Comparison of ENCODE assay signal across 16 mouse cellular contexts in genomic region chr5:107285563-107285962, GRCm38 (mm10).
"Had no signal": no experiment of that assay in that cellular context is flagged by ENCODE, and none has a peak within 500 bp of the region (broad histone marks: within the 10 kb centered on the region; RNA-seq: fewer than 3 reads in every experiment).

No protein-coding gene starts in this region.

- H3K9me3 ChIP-seq: kidney, embryonic 15.5 days; limb, embryonic 12.5 days; limb, embryonic 15.5 days; midbrain, embryonic 12.5 days; midbrain, embryonic 15.5 days had no signal

- DNase-seq: kidney, adult 8-10 months; kidney, postnatal 10 days; kidney, postnatal 36 days; left cerebral cortex, postnatal 4 days; liver, postnatal 0 days; lung, embryonic 14.5 days; thymus, postnatal 25 days had no signal

- H3K4me3 ChIP-seq: kidney, embryonic 15.5 days; limb, embryonic 12.5 days; limb, embryonic 15.5 days; midbrain, embryonic 12.5 days; midbrain, embryonic 15.5 days had no signal

- ATAC-seq: liver, postnatal 0 days; lung, postnatal 0 days; midbrain, embryonic 15.5 days had no signal

- H3K9ac ChIP-seq: kidney, embryonic 15.5 days; limb, embryonic 12.5 days; limb, embryonic 15.5 days; liver, embryonic 14.5 days; liver, postnatal 0 days; lung, embryonic 14.5 days; midbrain, embryonic 12.5 days; midbrain, embryonic 15.5 days had no signal

- H3K4me2 ChIP-seq: kidney, embryonic 15.5 days; limb, embryonic 12.5 days; limb, embryonic 15.5 days; liver, embryonic 11.5 days; lung, embryonic 14.5 days; midbrain, embryonic 12.5 days; midbrain, embryonic 15.5 days had no signal

- H3K27ac ChIP-seq: kidney, embryonic 15.5 days; limb, embryonic 12.5 days; limb, embryonic 15.5 days; liver, embryonic 14.5 days; macrophage; midbrain, embryonic 12.5 days; midbrain, embryonic 15.5 days had no signal

- H3K27me3 ChIP-seq: limb, embryonic 15.5 days had no signal

- H3K36me3 ChIP-seq: kidney, embryonic 15.5 days; midbrain, embryonic 12.5 days; midbrain, embryonic 15.5 days had no signal
